Mouse (Mus musculus) megakaryocyte, embryonic 14.5 days (primary cell): ENCODE measurements at regions not wholly inside any gene's neighbourhood (a gene's known extent, or its start where the extent isn't known, plus 50 kb on each side); places are given as distances from the start of the nearest gene placed in this dataset.

Experiments used
- FLI1 ChIP-seq: IDR thresholded peaks from 2 replicates; pipeline ENCODE4 v1.6.1; 2012; ENCODE audit warnings: low read length, inconsistent platforms, mixed read lengths
- GATA1 ChIP-seq: IDR thresholded peaks from 3 replicates; pipeline ENCODE4 v1.6.1; 2012; ENCODE audit warnings: mixed read lengths, low read length, inconsistent platforms, borderline replicate concordance

- no peak for TF ChIP-seq GATA1
- TF ChIP-seq FLI1 = no peak
Measured at GRCm38 (mm10) chr11:22646192-22646936, 134.5 kb downstream of the Tmem17 start.
